Mouse (Mus musculus) testis, adult 2 months (tissue): ENCODE data around the gene Sfi1. TPM values are rescaled to one million over a fixed set of nuclear protein-coding genes. Genes with fewer than 3 reads are reported as not detected.
"Not testable (repeated sequence)": the region's sequence is repeated elsewhere in the genome, so short reads cannot be mapped to it uniquely, and the experiment has no call there.

ENCODE experiments used
- H3K27ac ChIP-seq: fragments of 200-500 bp; 2 replicates; pipeline ENCODE4 v1.5.1; 2012; ENCODE audit warnings: low read depth, low read length; ENCODE audit not compliant: control insufficient read depth, insufficient read depth
- H3K27me3 ChIP-seq: fragments of 200-500 bp; 2 replicates; pipeline ENCODE4 v1.6.1; 2012; ENCODE audit warnings: mild to moderate bottlenecking, low read length, moderate library complexity; ENCODE audit not compliant: control insufficient read depth, insufficient read depth
- H3K36me3 ChIP-seq: fragments of 200-500 bp; 2 replicates; pipeline ENCODE4 v1.6.1; 2012; ENCODE audit warnings: mild to moderate bottlenecking, low read length; ENCODE audit not compliant: control insufficient read depth, insufficient read depth
- H3K4me1 ChIP-seq: fragments of 200-500 bp; 2 replicates; pipeline ENCODE4 v1.6.1; 2012; ENCODE audit warnings: low read length; ENCODE audit not compliant: control insufficient read depth, insufficient read depth
- H3K4me3 ChIP-seq: fragments of 200-500 bp; 2 replicates; pipeline ENCODE4 v1.5.1; 2012; ENCODE audit warnings: low read depth, mild to moderate bottlenecking, low read length, moderate library complexity, mixed read lengths; ENCODE audit not compliant: control insufficient read depth
- polyA plus RNA-seq: library from polyadenylated mRNA; depleted of rRNA; stranded (reverse); fragments of >200 nt; gene quantifications from 2 replicates; pipeline ENCODE4 v1.2.3, GENCODE M21; 2012

Sfi1 gene
- polyA plus RNA-seq, 1 experiment = 17.9 TPM

GRCm38 (mm10) chr11:3163122-3163521 is 30.1 kb downstream of the Sfi1 start:
- H3K36me3 ChIP-seq, H3K4me1 ChIP-seq, H3K4me3 ChIP-seq, H3K27ac ChIP-seq, H3K27me3 ChIP-seq: not testable (repeated sequence)

DNA sequence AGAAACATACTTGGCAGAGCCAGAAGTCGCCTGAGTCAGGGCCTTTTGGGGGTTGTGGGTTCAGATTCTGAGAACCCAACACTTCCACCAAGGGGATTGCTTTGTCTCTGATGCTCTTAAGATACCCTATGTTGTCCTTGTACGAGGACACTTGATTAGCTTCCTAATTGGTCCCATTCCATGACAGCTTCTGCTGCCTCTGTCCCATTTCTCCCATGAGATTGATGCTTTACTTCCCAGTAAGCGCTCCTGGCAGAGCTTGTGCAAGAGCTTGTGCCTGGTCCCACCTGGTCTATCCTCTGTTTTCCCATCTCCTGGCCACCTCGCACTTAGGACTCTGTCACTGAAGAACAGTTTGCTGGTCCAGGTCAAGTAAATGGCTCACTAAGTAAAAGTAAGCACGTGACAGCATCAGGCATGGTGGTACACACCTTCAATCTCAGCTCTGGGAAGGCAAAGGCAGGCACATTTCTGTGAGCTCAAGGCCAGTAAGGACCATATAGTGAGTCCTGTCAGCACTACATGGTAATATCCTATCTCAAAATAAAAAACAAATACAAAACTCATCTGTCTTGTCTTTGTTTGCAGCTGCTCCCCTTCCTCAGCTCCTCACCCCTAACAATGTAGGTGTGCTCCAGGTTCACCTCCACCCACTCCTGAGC is 30.9 kb downstream of the Sfi1 start:
- not testable (repeated sequence) for H3K27me3 ChIP-seq, H3K27ac ChIP-seq, H3K4me3 ChIP-seq, H3K36me3 ChIP-seq, H3K4me1 ChIP-seq

DNA sequence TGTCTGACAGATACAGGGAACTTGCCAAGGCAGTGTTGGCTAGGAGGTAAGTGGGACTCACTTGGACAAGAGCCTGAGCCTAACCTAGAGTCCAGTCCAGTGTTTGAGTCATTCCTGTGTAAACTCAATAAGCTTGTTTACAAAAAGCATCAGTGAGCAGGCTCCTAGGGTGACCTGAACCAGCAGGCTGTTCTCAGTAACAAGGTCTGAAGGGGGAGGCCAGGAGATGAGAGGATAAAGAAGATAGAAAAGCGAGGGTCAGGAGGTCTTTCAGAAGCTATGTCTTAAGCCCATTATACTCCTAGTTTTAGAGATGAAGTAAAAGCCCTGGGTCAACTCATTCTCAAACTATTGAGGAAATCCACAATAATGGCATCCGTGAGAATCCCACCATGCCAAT is 31.9 kb downstream of the Sfi1 start:
- not testable (repeated sequence) for H3K36me3 ChIP-seq, H3K27ac ChIP-seq, H3K27me3 ChIP-seq, H3K4me3 ChIP-seq, H3K4me1 ChIP-seq

DNA sequence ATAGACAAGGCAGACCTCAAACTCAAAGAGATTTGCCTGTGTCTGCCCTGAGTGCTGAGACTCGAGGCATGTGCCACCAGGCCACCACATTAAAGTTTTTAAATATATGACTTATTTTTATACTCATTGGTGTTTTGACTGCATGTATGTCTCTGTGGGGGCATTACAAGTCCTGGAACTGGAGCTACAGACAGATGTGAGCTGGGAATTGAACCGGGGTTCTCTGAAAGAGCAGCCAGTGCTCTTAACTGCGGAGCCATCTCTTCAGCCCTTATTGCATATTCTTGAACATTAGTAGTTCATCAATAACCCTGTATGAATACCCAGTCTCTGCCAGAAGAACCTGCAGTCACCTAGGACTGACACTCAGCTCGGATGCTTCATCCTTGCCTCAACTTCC is 34.5 kb downstream of the Sfi1 start:
- not testable (repeated sequence) for H3K27me3 ChIP-seq, H3K4me3 ChIP-seq, H3K36me3 ChIP-seq, H3K4me1 ChIP-seq, H3K27ac ChIP-seq

- H3K36me3 ChIP-seq, H3K4me3 ChIP-seq, H3K27me3 ChIP-seq, H3K4me1 ChIP-seq, H3K27ac ChIP-seq: not testable (repeated sequence)
Measured at GRCm38 (mm10) chr11:3157996-3158395, 35.3 kb downstream of the Sfi1 start.

GRCm38 (mm10) chr11:3156991-3157390 is 36.3 kb downstream of the Sfi1 start:
- not testable (repeated sequence) for H3K27ac ChIP-seq, H3K27me3 ChIP-seq, H3K36me3 ChIP-seq, H3K4me3 ChIP-seq, H3K4me1 ChIP-seq

- H3K27me3 ChIP-seq, H3K4me3 ChIP-seq, H3K27ac ChIP-seq, H3K4me1 ChIP-seq, H3K36me3 ChIP-seq: not testable (repeated sequence)
Measured at GRCm38 (mm10) chr11:3153666-3154397, 39.4 kb downstream of the Sfi1 start.

- H3K36me3 ChIP-seq, H3K27ac ChIP-seq, H3K4me3 ChIP-seq, H3K4me1 ChIP-seq, H3K27me3 ChIP-seq: not testable (repeated sequence)
Measured at GRCm38 (mm10) chr11:3151358-3151757, 41.9 kb downstream of the Sfi1 start.

DNA sequence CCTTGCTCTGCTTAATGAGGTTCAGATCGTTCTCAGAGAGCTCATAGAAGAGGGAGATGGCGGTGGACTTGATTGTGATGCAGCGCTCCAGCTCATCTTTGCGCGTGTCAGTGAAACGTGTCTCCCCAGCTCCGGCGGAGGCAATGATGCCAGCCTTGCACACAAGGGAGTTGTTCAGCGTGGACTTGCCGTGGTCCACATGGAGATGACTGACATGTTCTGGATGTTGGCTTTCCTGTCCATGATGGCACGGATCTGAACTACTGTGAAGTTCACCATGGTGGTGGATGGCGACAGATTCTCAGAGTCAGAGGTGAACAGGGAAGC is 42.6 kb downstream of the Sfi1 start:
- not testable (repeated sequence) for H3K27me3 ChIP-seq, H3K27ac ChIP-seq, H3K4me1 ChIP-seq, H3K4me3 ChIP-seq, H3K36me3 ChIP-seq

- not testable (repeated sequence) for H3K4me3 ChIP-seq, H3K4me1 ChIP-seq, H3K27me3 ChIP-seq, H3K27ac ChIP-seq, H3K36me3 ChIP-seq
Measured at GRCm38 (mm10) chr11:3150003-3150676, 43.1 kb downstream of the Sfi1 start.

DNA sequence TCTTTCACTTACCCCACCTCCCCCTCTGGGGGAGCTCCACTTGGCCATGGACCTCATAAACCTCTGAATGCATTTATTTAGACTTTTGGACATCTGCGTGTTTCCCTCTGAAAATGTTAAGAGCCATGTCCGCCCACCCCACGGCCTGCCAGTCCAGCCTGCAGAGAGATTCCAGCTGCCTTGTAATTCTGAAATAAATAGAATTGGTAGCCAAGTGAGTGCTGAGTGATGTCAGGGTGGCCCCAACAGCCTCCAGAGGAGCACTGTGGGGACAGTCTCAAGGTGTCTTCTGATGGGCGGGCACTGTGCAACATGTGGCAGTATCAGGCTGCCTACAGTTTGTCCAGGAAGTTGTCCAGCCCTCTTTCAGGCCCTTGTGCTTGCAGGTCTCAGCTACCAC is 43.8 kb downstream of the Sfi1 start:
- not testable (repeated sequence) for H3K4me3 ChIP-seq, H3K27ac ChIP-seq, H3K27me3 ChIP-seq, H3K4me1 ChIP-seq, H3K36me3 ChIP-seq

- not testable (repeated sequence) for H3K36me3 ChIP-seq, H3K4me3 ChIP-seq, H3K4me1 ChIP-seq, H3K27me3 ChIP-seq, H3K27ac ChIP-seq
Measured at GRCm38 (mm10) chr11:3146806-3147205, 46.5 kb downstream of the Sfi1 start.
